Mouse (Mus musculus) midbrain, postnatal 0 days (tissue): ENCODE results near the gene Pus10. TPM values are rescaled to one million over a fixed set of nuclear protein-coding genes. Genes with fewer than 3 reads are reported as not detected.

Experiments
- ATAC-seq: fragments of 200-750 bp; cut with Nextera tagmentation; 2 replicates; pipeline ENCODE4 v1.8.0; 2017; ENCODE audit warnings: moderate number of reproducible peaks, mild to moderate bottlenecking, moderate TSS enrichment, moderate library complexity; ENCODE audit not compliant: low FRiP score
- DNase-seq: peaks from one replicate; pipeline ENCODE4 v3.0.0-alpha.2; 2015; ENCODE audit warnings: low spot score
- H3K27ac ChIP-seq: fragments of 300-500 bp; sonication (generic); 2 replicates; pipeline ENCODE4 v1.5.1; 2014; ENCODE audit warnings: low read depth, mild to moderate bottlenecking, low read length, mixed read lengths
- H3K27me3 ChIP-seq: fragments of 300-500 bp; sonication (generic); 2 replicates; pipeline ENCODE4 v1.6.1; 2014; ENCODE audit warnings: low read length, control low read depth, mixed read lengths; ENCODE audit not compliant: insufficient read depth
- H3K36me3 ChIP-seq: fragments of 300-500 bp; sonication (generic); 2 replicates; pipeline ENCODE4 v1.6.1; 2014; ENCODE audit warnings: low read length, control low read depth, mixed read lengths; ENCODE audit not compliant: insufficient read depth
- H3K4me1 ChIP-seq: fragments of 300-500 bp; sonication (generic); 2 replicates; pipeline ENCODE4 v1.6.1; 2014; ENCODE audit warnings: mild to moderate bottlenecking, control low read depth, antibody characterized with exemption, low read length, mixed read lengths; ENCODE audit not compliant: insufficient read depth
- H3K4me2 ChIP-seq: fragments of 300-500 bp; sonication (generic); 2 replicates; pipeline ENCODE4 v1.6.1; 2014; ENCODE audit warnings: low read depth, mild to moderate bottlenecking, low read length, mixed read lengths; ENCODE audit not compliant: poor library complexity, severe bottlenecking
- H3K4me3 ChIP-seq: fragments of 300-500 bp; sonication (generic); 2 replicates; pipeline ENCODE4 v1.5.1; 2014; ENCODE audit warnings: low read depth, mild to moderate bottlenecking, low read length, moderate library complexity
- H3K9ac ChIP-seq: fragments of 300-500 bp; sonication (generic); replicated peaks from 2 replicates; pipeline ENCODE4 v1.6.1; 2014; ENCODE audit warnings: mild to moderate bottlenecking, low read length, moderate library complexity, mixed read lengths; ENCODE audit not compliant: poor library complexity, severe bottlenecking
- H3K9me3 ChIP-seq: fragments of 300-500 bp; sonication (generic); 2 replicates; pipeline ENCODE4 v1.6.1; 2016; ENCODE audit warnings: low read length, control low read depth
- CTCF ChIP-seq: IDR thresholded peaks from 2 replicates; pipeline ENCODE4 v1.5.1; 2016; ENCODE audit warnings: antibody characterized with exemption, mild to moderate bottlenecking
- WGBS: fragments of 180-500 bp; shearing (Covaris S2); extraction: QIAGEN DNeasy Blood & Tissue Kit; methylation state at CpG from one replicate; pipeline ENCODE4 v1.1.7; 2014; 5-methylcytosine and 5-hydroxymethylcytosine counted together
- polyA plus RNA-seq: library from polyadenylated mRNA; unstranded; fragments of >200 nt; fragmentation: Nextera tagmentation; extraction: Ambion mirVana; gene quantifications from 2 replicates; pipeline ENCODE4 v1.2.1, GENCODE M21; 2015
- total RNA-seq: library from RNA; depleted of rRNA; stranded (reverse); fragments of >200 nt; gene quantifications from 2 replicates; pipeline ENCODE4 v1.2.3, GENCODE M21; 2014

Pus10 gene
- total and polyA plus RNA-seq, 2 experiments from 2014 or later, result 9.5 to 11.2 TPM

DNA sequence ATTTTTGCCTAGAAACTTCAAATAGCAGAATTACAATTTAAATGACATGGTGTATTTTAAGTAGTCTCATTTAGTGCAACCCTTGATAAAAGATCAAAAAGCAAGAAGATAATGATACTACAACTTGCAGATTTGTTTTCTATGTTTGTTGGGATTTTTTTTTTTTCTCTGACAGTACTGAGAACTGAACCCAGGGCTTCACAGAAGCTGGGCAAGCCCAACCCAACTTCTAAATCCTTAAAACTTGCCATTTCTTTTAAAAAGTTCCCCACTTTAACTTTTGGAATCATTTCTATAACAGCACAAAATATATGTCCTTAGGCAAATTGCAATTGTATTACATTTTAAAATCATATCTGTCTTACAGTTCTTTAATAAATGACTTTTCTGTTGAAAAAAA lies 103.6 kb downstream of the Pus10 start:
- no peak overlapping the region for H3K27ac ChIP-seq
- no peaks in the 10 kb centered on the region for H3K27me3 ChIP-seq
- H3K9me3 ChIP-seq, result no peaks in the 10 kb centered on the region
- H3K36me3 ChIP-seq, result no peaks in the 10 kb centered on the region
- no peak overlapping the region for H3K4me3 ChIP-seq
- no peak overlapping the region for H3K4me2 ChIP-seq
- no peak for DNase-seq
- no peak overlapping the region for H3K9ac ChIP-seq
- H3K4me1 ChIP-seq, result no peaks in the 10 kb centered on the region
- no peak for TF ChIP-seq CTCF
- ATAC-seq, result no peak

DNA sequence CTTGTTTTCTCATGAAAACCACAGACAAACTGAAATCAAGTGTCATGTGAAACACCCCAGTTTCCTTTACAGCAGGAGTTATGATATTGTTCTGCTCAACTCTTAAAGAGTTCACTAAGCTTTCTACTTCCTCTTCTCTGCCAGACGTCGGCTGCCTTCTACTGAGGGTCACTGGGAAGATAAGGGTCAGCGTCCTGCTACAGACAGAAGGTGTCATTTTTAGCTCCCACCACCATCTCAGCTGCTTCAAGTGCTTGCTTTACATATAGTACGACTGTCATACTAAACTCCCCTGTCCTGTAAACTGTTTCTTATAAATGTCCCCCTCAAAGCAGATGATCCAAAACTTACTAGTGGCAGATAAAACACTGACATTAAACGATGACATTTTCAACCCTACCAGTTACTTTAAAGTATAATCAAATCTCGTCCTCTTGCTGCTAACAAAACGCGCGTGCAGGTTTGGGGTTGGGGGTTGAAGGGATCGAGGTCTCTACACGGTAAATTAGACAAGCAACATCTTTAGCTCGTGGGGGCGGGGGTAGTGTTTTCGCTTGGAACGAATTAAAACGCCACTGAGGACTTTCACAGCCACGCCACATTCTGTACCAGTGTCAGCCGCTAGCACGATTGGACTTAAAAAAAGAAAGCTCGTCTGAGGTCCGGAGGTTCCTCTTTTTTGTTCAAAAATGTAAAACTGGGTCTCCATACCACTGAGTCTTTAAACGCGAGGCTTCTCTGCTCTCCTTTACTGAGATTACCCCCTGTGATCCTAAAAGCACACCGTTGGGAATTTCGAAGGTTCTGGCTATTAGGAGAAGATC lies 104.4 kb downstream of the Pus10 start:
- Histone ChIP-seq H3K27me3 (no peaks in the 10 kb centered on the region), H3K4me3 (peak overlapping the region; percentile 68), H3K4me1 (no peaks in the 10 kb centered on the region), H3K9me3 (no peaks in the 10 kb centered on the region), H3K4me2 (peak overlapping the region; percentile 76), H3K27ac (no peak overlapping the region; the same call in 1 of the 2 replicates), H3K36me3 (no peaks in the 10 kb centered on the region), H3K9ac (peak overlapping the region; percentile 69)
- ATAC-seq (peak; percentile 4; the same call in 1 of the 2 replicates), DNase-seq (peak; percentile 37)
- TF ChIP-seq CTCF, result no peak
- WGBS, result 1% methylated on average over 25 of the region's 25 CpGs

DNA sequence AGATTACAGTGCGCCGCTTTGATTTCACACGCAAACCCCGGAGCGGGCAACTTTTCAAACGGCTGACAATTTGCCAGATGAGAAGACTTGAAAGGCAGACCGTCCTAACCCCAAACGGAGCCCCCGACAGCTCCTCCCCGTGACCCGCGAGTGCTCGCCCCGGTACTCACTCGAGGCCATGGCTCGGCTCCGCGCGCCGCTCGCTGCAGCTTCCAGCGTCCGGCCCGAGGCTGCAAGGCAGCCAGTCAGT lies 105.0 kb downstream of the Pus10 start:
- ATAC-seq (no peak), DNase-seq (no peak)
- under 1% methylated on average over 24 of the region's 24 CpGs for WGBS
- Histone ChIP-seq H3K9me3 (no peaks in the 10 kb centered on the region), H3K27me3 (no peaks in the 10 kb centered on the region), H3K36me3 (no peaks in the 10 kb centered on the region), H3K9ac (peak overlapping the region; percentile 69), H3K27ac (peak overlapping the region; percentile 75), H3K4me1 (no peaks in the 10 kb centered on the region), H3K4me3 (peak overlapping the region; percentile 68), H3K4me2 (peak overlapping the region; percentile 76)
- TF ChIP-seq CTCF, result no peak

DNA sequence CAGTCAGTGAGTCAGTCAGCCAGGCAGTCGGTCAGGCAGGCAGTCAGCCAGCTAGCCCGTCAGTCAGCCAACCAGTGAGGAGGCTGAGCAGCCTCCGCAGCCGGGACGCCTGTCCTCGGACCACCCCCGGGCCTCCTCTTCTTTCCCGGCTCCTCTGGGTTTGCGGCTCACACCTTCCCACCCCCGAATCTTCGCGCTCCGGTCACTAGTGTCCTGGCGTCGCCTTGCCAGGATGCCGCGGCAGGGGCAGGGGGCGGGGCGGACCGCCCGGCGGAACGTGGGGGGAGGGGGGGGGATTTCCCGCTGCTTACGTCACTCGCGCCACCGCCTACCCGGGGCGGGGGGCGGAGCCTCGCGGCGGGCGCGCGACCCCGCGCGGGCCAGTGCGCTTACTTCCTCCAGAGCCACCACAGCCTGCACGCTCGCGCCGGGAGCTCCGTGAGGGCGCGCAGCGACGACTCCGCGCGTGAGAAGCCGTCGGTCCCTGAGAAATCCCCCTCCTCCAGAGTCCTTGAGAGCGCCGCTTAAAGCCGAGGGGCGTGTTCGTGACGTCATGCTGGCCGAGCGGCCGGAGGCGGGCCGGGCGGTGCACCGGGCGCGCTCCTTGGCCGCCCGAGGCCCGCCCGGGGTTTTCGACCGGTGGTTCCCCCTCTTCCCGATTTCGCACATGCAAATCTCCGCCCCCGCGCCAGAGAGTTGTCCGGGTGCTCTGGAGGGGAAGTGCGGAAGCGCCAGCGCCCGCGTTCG lies 105.5 kb downstream of the Pus10 start, which contains the start of gene Rel:
TSS of gene Rel (minus strand) at position 211 of the 747 bp plus-strand sequence.
- Histone ChIP-seq H3K4me1 (no peaks in the 10 kb centered on the region), H3K36me3 (no peaks in the 10 kb centered on the region), H3K9me3 (no peaks in the 10 kb centered on the region), H3K27me3 (no peaks in the 10 kb centered on the region), H3K9ac (peak within 1 kb of the TSS; percentile 69), H3K27ac (peak within 1 kb of the TSS; percentile 75), H3K4me2 (peak within 1 kb of the TSS; percentile 76), H3K4me3 (peak within 1 kb of the TSS; percentile 68)
- DNase-seq (peak; percentile 82), ATAC-seq (peak; percentile 95)
- TF ChIP-seq CTCF, result no peak
- WGBS, result under 1% methylated on average over 62 of the region's 88 CpGs

DNA sequence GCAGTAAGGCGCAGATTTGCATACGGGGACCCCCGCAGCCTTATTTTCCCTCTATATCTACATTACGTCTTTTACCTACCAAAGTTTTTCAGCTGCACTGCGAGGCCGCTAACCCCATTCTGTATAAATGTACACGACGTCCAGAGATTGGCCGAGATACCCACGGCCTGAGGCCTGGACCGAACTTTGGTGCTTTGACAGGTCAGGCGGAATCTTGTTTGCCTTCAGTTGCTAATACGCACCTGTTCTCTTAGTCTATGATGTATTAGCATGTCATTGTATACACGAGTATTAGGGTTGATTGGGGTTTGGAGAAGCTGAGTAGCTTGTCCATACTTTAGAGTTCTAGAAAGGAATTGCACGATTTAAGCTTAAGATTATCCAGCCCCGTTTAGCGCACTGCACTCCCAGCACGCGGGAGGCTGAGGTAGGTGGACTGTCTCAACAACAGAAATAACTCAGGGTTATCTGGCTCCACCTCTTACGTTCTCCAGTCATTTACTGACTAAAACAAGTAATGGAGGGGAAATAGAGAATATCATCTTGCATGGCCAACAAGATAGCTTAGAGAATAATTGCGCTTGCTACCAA lies 106.1 kb downstream of the Pus10 start:
- Histone ChIP-seq H3K27ac (no peak overlapping the region; the same call in 1 of the 2 replicates), H3K9me3 (no peaks in the 10 kb centered on the region), H3K9ac (peak overlapping the region; percentile 69), H3K4me2 (peak overlapping the region; percentile 76), H3K4me1 (no peaks in the 10 kb centered on the region), H3K36me3 (no peaks in the 10 kb centered on the region), H3K4me3 (peak overlapping the region; percentile 68), H3K27me3 (no peaks in the 10 kb centered on the region)
- DNase-seq (peak; percentile 1), ATAC-seq (no peak)
- 6% methylated on average over 21 of the region's 21 CpGs for WGBS
- no peak for TF ChIP-seq CTCF

DNA sequence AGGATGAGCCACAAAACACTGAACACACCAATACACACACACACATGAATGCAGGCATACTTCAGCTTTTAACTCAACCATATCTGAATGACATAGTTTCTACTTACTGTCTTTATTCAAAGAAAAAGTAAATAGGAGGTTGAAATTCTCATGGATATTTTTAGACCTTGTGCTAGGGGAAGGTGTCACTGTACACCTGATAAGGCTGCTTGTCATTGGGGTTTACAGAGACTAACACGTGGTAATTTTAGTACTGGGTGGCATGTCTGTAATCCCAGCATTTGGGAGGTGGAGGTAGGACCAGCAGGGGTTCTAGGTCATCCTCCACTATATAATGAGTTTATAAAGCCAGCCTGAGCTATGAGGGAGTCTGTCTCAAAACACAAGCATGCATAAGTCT lies 107.0 kb downstream of the Pus10 start:
- Histone ChIP-seq H3K9ac (no peak overlapping the region), H3K36me3 (no peaks in the 10 kb centered on the region), H3K9me3 (no peaks in the 10 kb centered on the region), H3K27ac (no peak overlapping the region), H3K4me2 (no peak overlapping the region), H3K4me3 (no peak overlapping the region), H3K27me3 (no peaks in the 10 kb centered on the region), H3K4me1 (no peaks in the 10 kb centered on the region)
- DNase-seq (no peak), ATAC-seq (no peak)
- 33% methylated on average over 1 of the region's 1 CpGs for WGBS
- no peak for TF ChIP-seq CTCF
